Mouse (Mus musculus): Measurements from ENCODE around the gene N4bp2l2.
"Not testable (repeated sequence)": the region's sequence is repeated elsewhere in the genome, so short reads cannot be mapped to it uniquely, and the experiment has no call there.

N4bp2l2 gene

DNA sequence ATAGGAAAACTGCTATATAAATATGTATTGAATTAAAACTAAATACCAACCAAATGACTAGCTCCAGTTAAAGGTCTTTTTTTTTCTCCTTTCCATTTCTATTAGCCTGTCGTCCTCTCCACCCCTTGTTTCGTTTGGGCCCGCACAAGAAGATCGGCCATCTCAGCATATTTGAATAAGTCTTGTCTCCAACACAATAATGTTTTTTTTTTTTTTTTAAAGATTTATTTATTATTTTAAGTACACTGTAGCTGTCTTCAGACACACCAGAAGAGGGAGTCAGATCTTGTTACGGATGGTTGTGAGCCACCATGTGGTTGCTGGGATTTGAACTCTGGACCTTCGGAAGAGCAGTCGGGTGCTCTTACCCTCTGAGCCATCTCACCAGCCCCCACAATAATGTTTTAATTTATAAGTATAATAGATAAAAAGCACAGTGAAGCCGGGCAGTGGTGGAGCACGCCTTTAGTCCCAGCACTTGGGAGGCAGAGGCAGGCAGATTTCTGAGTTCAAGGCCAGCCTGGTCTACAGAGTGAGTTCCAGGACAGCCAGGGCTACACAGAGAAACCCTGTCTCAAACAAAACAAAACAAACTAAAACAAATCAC is at the start of gene N4bp2l2:
Gene N4bp2l2 (minus strand): TSS at position 51 of the 607 bp plus-strand sequence.
- DNase-seq (ENCODE audit: low spot score in 2 of 2) = not testable (repeated sequence)

DNA sequence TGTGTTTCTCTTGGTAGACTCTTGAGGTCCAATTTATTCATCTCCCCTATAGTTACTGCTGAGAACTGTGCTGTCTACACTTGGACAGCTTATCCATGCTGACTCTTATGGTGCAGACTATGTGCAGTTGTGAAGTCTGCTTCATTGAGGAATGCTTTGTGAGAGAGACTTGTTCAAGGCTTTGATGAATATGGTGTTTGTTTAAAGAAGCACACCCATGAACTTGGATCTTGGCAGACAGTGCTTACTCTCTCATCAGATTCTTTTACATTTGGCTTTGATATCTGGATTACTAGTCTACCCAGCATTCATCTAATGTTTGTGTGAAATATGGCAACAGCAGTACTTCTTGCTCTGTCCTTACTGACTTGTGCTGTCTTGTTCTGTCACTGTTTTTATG is 47.4 kb upstream of the N4bp2l2 start:
- DNase-seq (ENCODE audit: low spot score in 2 of 2) = no peak

DNA sequence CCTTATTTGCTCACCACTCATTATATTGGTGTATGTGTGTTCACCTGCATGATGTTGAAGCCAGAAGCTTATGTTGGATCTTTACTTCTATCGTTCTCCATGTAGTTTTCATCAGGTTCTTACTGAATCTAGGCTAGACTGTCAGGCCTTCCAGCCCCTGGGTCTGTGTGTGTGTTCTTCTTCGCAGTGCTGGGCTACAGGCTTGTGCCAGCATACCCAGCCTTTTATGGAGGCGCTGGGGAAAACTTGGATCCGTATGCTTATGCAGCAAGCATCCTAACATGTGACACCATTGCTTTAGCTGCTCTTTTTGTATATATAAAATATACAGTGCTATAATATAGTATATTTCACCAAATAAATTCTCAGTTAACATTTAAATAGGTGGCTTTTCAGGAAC is 45.5 kb upstream of the N4bp2l2 start:
- no peak for DNase-seq (ENCODE audit: low spot score in 2 of 2)

DNA sequence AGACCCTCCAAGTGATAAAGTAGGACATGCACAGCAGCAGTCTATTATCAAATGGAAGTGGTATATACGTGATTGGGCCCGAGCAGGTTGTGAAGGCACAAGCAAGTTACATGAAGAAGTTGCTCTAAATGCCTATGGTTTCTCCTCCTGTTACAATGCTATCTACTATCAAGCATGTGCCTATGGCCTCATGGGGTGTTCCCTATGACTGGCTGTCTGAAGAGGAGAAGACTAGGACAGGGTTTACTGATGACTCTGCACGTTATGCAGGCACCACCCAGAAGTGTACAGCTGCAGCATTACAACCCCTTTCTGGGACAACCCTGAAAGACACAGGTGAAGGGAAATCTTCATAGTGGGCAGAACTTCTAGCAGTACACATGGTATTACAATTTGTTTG is 41.2 kb upstream of the N4bp2l2 start:
- DNase-seq (ENCODE audit: low spot score in 2 of 2) = not testable (repeated sequence)

DNA sequence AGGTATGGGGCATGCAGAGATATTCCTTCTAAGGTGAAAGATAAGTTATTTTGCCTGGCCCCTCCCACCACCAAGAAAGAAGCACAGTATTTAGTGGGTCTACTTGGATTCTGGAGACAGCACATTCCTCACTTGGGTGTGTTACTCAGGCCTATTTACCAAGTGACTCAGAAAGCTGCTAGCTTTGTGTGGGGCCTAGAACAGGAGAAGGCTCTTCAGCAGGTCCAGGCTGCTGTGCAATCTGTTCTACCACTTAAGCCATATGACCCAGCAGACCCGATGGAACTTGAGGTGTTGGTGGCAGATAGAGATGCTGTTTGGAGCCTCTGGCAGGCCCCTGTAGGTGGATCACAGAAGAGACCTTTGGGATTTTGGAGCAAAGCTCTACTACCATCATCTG is 40.7 kb upstream of the N4bp2l2 start:
- not testable (repeated sequence) for DNase-seq (ENCODE audit: low spot score in 2 of 2)

DNA sequence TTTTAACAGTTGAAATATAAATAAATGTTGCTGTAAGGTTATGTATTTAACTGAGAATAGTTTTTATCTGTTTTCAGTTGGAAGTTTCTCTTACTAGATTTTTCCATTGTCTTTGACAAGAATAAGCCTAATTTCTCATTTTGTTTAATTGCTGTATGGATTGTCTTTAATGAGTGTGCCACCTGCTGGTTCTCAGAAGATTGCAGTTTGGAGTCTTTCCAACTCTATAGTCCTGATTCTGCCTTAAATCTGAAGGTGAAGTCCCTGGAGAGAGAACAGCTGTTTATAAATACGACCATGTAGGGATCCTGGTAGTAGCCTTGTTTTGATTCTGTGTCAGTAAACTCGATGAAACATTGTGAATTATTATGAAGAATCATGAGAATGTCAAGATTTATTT is 36.7 kb upstream of the N4bp2l2 start:
- DNase-seq (ENCODE audit: low spot score in 2 of 2) = no peak

DNA sequence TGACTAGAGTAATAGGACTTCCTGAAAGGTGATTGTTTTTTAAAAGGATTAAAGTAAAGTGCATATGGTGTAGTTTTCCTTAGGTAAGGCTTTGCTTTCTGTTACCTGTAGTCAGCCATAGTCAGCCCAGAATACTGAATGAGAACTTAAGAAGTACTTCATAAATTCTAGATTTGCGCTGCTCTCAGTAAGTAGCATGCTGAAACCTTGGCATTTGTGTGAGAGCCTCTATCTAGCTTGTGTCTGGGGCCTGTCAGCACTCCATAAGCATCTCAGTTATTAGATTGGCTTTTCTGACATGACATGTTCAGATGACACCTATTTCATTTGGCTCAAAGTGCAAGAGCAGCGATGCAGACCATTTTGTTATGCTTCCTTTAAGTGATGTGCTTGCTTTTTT is 27.3 kb upstream of the N4bp2l2 start:
- DNase-seq (ENCODE audit: low spot score in 2 of 2) = no peak

DNA sequence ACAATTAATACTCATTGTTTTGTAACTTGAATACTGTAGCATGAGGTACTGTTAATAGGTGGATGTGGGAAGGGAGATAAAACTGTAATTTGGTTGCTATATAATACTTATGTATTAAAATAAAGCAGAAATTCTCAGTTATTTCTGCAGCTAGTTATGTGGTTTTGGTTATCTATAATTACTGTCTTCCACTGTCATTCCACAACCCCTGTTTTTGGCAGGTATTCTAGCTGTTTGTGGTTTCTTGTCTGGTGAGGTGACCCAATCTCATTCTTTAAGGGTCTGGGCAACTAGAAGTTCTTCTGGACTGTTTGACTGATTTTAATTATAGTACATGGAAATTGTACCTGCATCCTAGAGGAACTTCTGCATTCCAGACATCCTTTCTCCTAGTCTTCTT is 24.7 kb upstream of the N4bp2l2 start:
- no peak for DNase-seq (ENCODE audit: low spot score in 2 of 2)

DNA sequence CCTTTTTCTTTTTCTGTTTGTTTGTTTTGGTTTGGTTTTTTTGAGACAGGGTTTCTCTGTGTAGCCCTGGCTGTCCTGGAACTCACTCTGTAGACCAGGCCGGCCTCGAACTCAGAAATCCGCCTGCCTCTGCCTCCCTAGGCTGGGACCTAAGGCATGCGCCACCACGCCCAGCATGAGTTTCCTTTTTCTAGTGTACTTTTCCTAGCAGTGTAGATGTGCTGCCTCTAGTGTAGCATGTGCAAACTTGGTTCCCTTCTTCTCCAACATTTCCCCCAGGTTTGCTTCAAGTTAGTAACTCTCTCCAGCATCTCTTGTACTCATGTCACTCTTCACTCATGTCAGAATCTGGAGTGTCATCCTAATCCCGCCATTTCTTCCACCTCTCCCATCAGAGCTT is 16.9 kb upstream of the N4bp2l2 start:
- DNase-seq (ENCODE audit: low spot score in 2 of 2) = not testable (repeated sequence)

DNA sequence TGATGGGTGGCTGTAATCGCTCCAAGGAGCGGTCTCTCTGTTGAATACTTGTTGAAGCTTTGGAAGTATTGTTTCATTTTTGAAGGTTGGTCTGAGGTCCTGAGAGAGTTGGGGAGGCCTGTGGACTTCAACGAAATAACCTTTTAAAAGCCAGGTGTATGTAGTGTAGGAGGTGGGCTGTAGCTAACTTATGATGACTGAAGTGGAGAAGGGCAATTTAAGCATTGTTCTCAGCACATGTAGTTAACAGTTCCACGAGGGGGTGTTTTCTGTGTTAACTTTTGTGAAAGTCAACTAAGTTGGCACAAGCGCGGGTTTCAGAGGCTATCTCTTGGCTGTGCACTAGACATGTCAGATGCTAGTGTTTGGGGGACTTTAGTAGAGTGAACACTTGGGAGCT is 8.9 kb upstream of the N4bp2l2 start:
- DNase-seq (ENCODE audit: low spot score in 2 of 2) = no peak

DNA sequence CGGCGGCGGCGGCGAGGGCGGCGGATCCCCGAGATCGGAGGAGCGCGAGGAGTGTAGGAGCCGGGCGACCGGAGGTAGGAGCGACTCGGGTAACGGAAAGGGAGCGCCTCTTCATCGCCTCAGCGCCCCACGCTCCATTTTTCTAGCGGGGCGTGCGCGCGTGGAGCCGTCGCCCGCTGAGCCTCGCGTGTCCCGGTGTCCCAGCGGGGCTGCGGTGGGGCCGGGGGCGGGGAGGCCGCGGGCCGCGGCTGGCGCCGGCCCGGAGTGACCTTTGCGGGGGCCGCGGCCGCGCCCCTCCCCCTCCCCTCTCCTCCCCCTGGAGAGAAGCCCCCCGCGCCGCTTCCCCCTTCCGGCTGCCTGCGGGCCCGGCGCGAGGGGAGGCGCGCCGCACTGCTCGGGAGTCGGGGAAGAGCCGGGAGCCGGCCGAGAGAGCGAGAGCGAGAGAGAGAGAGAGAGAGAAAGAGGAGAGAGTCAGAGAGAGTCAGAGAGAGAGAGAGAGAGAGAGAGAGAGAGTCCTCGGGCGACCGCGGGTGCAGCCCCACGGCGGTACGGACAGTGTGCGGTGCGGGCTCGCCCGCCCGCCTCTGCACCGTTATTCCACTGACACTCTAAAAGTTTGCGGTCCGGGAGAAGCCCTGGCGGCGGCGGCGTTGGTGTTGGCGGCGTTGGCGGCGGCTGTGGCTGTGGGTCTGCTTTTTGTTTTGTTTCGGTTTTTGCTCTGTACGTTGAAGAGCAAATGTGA is 8.1 kb upstream of the N4bp2l2 start:
- DNase-seq (ENCODE audit: low spot score in 2 of 2) = peak; percentile 23 to 33

DNA sequence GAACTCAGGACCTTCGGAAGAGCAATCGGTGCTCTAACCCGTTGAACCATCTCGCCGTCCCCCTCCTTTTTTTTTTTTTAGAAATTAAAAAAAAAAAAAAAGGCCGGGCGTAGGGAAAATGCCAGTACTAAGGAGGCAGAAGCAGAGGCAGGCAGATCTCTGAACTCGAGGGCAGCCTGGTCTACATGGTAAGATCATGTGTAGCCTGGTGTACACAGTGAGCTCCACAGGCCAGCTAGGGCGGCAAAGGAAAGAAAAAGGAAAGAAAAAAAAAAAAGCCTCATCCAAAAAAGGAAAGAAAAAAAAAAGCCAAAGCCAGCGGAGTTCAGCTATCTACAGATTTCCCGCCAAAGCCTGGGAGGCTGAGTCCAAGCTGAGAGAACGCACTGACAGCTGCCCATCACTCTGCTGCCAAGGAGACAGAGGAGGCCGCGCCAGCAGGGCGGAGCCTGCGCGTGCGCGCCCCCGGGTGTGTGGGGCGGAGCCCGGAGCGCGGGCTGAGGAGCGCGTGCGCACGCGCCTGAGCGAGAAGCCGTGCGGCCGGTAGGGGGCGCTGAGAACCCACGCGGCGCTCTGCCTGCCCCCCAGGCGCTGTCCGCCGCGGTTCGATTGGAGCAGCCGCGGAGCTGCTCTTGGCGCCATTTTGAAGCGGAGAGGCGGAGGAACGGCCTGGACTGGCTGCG is 7.3 kb upstream of the N4bp2l2 start, which contains the start of gene Pds5b:
Gene Pds5b (plus strand): TSS at position 587 of the 683 bp plus-strand sequence.
- peak; percentile 96 to 98 for DNase-seq (ENCODE audit: low spot score in 2 of 2)

DNA sequence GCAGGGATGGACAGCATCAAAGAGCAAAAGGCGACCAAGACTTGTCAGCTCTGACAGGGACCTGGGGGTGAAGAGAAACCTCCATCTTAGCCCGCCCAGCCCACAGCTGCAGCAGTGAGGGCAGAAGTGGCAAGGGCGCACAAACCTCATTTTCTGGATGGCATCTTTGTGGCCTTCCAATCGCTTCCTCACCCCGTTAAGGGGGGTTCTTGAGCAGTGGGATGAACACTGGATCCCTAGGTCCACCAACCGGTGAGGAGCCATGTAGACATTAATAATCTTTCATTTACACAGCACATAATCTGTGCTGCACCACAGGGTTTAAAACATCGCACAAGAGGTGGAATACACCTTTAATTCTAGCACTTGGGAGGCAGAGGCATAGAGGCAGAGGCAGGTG is 6.4 kb upstream of the N4bp2l2 start:
- no peak for DNase-seq (ENCODE audit: low spot score in 2 of 2)

DNA sequence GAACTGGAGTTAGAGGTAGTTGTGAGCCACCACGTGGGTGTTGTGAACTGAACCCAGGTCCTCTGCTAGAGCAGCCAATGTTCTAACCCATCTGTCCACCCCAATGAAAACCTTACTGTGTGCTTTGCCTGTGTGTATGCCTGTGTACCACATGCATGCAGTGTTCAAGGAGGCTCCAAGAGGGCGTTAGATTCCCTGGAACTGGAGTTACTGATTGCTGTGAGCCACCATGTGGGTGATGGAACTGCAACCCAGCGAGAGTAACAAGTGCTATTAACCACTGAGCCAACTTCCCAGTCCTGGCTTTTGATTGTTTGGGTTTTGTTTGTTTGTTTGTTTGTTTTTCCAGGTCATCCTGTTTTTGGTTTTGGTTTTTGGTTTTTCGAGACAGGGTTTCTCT is 2.7 kb upstream of the N4bp2l2 start:
- no peak for DNase-seq (ENCODE audit: low spot score in 2 of 2)

DNA sequence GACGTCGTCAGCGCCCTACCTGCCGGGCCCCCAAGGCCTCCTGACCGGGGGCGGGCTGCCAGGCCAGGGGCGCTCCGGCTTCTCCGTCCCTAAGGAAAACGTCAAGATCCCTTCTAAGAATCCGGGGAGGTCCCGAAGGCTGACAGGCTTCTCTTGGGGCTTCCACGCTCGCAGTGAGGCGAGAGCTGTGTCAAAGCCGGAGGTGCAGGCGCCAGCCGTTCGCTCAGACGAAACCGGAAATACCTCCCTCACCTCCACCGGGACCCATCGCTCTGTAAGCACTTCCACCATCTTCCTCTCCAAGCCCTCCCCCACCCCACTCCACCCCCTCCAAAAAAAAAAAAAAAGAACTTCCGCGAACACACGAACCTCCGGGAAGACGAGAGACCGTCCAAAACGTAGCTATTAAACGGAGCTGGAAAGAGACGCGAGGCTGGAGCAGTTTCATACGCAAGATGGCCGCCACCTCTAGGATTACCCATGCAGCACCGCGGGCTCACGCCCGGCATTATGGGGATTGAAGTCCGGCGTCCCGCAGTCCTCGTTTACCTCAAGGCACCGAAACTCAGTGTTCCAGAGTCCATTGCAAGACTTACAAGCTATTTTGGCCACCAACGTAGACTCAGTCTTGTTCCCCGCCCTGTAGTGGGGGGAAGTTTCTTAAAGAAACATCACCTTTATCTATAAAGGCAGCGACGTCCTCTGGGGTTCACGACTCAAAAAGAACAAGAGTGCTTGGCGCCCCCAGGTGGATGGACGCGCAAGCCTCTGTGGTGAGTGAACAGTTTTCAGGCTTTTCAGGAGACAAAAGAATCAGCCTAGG is 640 bp downstream of the N4bp2l2 start:
- DNase-seq (ENCODE audit: low spot score in 2 of 2) = peak; percentile 86 to 94

DNA sequence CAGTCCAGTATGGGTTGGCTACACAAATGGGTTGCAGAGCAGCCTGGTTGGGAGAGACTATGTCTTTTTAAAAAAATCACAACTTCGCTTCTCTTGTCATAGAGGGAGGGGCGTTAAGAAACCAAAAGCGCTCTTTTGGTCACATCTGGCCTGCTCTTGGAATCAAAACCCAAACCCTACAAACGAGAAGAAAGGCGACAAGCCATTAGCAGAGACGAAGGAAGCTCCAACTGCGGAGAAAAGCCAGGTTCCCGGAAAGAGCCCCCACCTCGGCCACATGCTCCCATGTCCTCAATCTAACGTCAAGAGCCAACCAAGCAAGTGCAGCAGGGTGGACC is 1.2 kb downstream of the N4bp2l2 start:
- DNase-seq (ENCODE audit: low spot score in 2 of 2) = no peak

DNA sequence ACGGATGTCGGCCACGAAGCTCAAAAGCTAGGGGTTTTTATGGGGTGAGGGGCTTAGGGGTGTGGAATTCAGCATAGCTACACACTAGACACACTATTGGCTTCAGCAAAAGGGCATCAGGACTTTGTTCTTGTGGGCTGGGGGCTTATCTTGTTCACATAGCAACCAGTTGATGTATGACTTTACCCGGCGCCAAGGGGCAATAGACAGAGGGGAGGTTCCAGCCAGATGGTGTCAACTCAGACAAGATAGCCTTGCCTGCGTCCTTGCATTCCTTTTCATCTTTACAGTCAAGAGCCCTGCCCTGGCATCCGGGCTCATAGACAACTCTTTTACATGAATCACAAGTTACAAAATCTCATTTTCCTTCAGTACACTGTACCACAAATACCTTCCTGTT is 2.1 kb downstream of the N4bp2l2 start:
- DNase-seq (ENCODE audit: low spot score in 2 of 2) = not testable (repeated sequence)

DNA sequence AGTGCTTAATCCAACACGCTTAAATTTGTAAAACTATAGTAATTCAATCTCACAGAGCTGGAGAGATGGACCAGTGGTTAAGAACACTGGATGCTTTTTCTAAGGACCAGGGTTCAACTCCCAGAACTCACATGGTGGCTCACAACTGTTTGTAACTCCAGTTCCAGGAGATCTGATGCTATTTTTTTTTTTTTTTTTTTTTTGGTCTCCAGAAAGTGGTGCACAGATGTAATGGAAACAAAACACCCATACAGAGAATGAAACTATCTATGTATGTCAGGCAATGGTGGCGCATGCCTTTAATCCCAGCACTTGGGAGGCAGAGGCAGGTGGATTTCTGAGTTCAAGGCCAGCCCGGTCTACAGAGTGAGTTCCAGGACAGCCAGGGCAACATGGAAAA is 5.7 kb downstream of the N4bp2l2 start:
- not testable (repeated sequence) for DNase-seq (ENCODE audit: low spot score in 2 of 2)

DNA sequence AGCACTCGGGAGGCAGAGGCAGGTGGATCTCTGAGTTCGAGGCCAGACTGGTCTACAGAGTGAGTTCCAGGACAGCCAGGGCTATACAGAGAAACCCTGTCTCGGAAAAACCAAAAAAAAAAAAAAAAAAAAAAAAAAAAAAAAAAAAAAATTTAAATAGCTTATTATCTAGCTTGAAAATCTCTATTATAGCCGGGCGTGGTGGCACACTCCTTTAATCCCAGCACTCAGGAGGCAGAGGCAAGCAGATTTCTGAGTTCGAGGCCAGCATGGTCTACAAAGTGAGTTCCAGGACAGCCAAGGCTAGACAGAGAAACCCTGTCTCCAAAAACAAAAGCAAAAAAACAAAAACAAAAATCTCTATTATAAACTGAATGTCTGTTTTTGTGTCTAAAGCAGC is 6.6 kb downstream of the N4bp2l2 start:
- DNase-seq (ENCODE audit: low spot score in 2 of 2) = not testable (repeated sequence)

DNA sequence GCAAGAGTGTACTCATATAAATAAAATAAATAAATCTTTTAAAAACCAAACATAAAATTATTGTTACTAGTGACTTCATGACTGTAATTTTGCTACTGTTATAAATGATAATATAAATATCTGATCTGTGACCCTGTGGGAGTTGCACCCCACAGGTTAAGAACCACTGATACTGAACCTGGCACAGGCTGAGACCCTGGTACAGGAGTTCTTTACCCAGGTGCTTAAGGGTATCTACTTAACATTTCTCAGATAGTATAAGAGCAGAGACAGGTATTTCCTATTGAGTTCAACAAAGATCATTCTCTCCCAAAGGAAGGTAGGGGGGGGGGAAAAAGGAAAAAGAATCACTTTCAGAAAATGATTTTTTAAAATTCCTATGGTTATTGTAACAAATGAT is 11.4 kb downstream of the N4bp2l2 start:
- DNase-seq (ENCODE audit: low spot score in 2 of 2) = no peak

DNA sequence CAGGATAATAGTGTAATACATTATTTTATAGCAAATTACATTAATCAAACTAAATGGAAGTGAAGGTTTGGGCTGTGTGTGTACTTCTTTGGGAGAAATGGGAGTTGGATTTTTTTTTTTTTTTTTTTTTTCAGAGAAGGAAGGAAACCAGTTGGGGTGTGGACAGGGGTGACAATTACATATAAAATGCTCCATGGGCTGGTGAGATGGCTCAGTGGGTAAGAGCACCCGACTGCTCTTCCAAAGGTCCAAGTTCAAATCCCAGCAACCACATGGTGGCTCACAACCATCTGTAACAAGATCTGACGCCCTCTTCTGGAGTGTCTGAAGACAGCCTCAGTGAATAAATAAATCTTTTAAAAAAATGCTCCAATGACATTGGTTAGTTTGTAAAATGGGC is 13.4 kb downstream of the N4bp2l2 start:
- no peak for DNase-seq (ENCODE audit: low spot score in 2 of 2)

DNA sequence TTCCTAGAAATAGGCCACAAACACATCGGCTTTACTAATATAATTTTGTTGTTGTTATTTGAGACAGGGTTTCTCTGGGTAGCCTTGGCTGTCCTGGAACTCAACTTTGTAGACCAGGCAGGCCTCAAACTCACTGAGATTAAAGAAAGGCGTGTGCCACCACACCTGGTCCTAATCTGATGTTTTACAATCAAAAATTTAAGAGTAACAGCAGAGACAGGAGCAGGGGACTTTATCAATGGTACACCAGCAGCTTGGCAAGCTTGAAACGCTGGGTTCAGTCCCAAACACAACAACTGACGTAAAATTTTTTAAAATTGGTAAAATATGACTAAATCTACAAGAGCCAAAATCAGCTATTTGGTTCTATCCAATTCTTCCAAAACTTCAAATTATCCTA is 21.1 kb downstream of the N4bp2l2 start:
- no peak for DNase-seq (ENCODE audit: low spot score in 2 of 2)

All from cerebellum, postnatal 4 days (tissue).